Mouse (Mus musculus): ENCODE measurements around the gene Cfap97d1. TPM values are rescaled to one million over a fixed set of nuclear protein-coding genes. Genes with fewer than 3 reads are reported as not detected.

The Cfap97d1 gene
- polyA plus RNA-seq, 2 experiments = not detected

GRCm38 (mm10) chr11:101994100-101994499 lies 10.0 kb downstream of the Cfap97d1 start:
- peak overlapping the region; percentile 40 for H3K9ac ChIP-seq (replicated peaks)
- peak; percentile 73 to 78 (median 74) for DNase-seq (ENCODE audit: low read depth in 3 of 3, low spot score in 3 of 3)
- H3K4me3 ChIP-seq (ENCODE audit: insufficient read depth in 1 of 2, low read depth in 2 of 2, low read length in 2 of 2) = peak overlapping the region in 1 of 2 experiments; percentile 21; a peak in 1 of 4 replicates
- peak; percentile 92 for ATAC-seq (ENCODE audit: insufficient read depth)
- 25% methylated on average over 8 of the region's 8 CpGs for WGBS (ENCODE audit: insufficient replicate concordance)
- H3K9me3 ChIP-seq (ENCODE audit: control insufficient read depth, low read length) = no peaks in the 10 kb centered on the region
- H3K27me3 ChIP-seq (ENCODE audit: control insufficient read depth, insufficient read depth, low read length) = no peaks in the 10 kb centered on the region
- peak overlapping the region; percentile 62 for H3K4me2 ChIP-seq (ENCODE audit: low read depth)
- TF ChIP-seq EP300 (IDR thresholded peaks at IDR 0.05; ENCODE audit: low read depth) (peak; percentile 92), CTCF (IDR thresholded peaks at IDR 0.05; ENCODE audit: low read depth) (no peak)
- H3K36me3 ChIP-seq (replicated peaks; ENCODE audit: control insufficient read depth, insufficient read depth, low read depth) = no peaks in the 10 kb centered on the region
- peaks cover 12 to 23% of the 10 kb centered on the region in 2 experiments for H3K4me1 ChIP-seq (replicated peaks; ENCODE audit: control insufficient read depth in 2 of 2, insufficient read depth in 2 of 2, low read length in 1 of 2)
- H3K27ac ChIP-seq = peak overlapping the region; percentile 74

- H3K27ac ChIP-seq = no peak overlapping the region
- ATAC-seq (ENCODE audit: insufficient read depth) = no peak
- H3K27me3 ChIP-seq (ENCODE audit: control insufficient read depth, insufficient read depth, low read length) = no peaks in the 10 kb centered on the region
- H3K36me3 ChIP-seq (replicated peaks; ENCODE audit: control insufficient read depth, insufficient read depth, low read depth) = no peaks in the 10 kb centered on the region
- no peak for DNase-seq (ENCODE audit: low read depth in 3 of 3, low spot score in 3 of 3)
- no peak overlapping the region for H3K4me3 ChIP-seq (ENCODE audit: insufficient read depth in 1 of 2, low read depth in 2 of 2, low read length in 2 of 2)
- peaks cover 12 to 23% of the 10 kb centered on the region in 2 experiments for H3K4me1 ChIP-seq (replicated peaks; ENCODE audit: control insufficient read depth in 2 of 2, insufficient read depth in 2 of 2, low read length in 1 of 2)
- H3K9me3 ChIP-seq (ENCODE audit: control insufficient read depth, low read length) = no peaks in the 10 kb centered on the region
- H3K4me2 ChIP-seq (ENCODE audit: low read depth) = no peak overlapping the region
- WGBS (ENCODE audit: insufficient replicate concordance) = 80% methylated on average over 7 of the region's 7 CpGs
- TF ChIP-seq EP300 (IDR thresholded peaks at IDR 0.05; ENCODE audit: low read depth) (no peak), CTCF (IDR thresholded peaks at IDR 0.05; ENCODE audit: low read depth) (no peak)
- no peak overlapping the region for H3K9ac ChIP-seq (replicated peaks)
Observed at GRCm38 (mm10) chr11:101995938-101996337, 11.9 kb downstream of the Cfap97d1 start.

GRCm38 (mm10) chr11:101998258-101998657 lies 14.2 kb downstream of the Cfap97d1 start:
- 43% methylated on average over 5 of the region's 5 CpGs for WGBS (ENCODE audit: insufficient replicate concordance)
- ATAC-seq (ENCODE audit: insufficient read depth) = no peak
- Histone ChIP-seq H3K4me3 (ENCODE audit: insufficient read depth in 1 of 2, low read depth in 2 of 2, low read length in 2 of 2) (no peak overlapping the region), H3K36me3 (replicated peaks; ENCODE audit: control insufficient read depth, insufficient read depth, low read depth) (no peaks in the 10 kb centered on the region), H3K9me3 (ENCODE audit: control insufficient read depth, low read length) (no peaks in the 10 kb centered on the region), H3K4me2 (ENCODE audit: low read depth) (no peak overlapping the region), H3K9ac (replicated peaks) (no peak overlapping the region), H3K27ac (no peak overlapping the region), H3K27me3 (ENCODE audit: control insufficient read depth, insufficient read depth, low read length) (no peaks in the 10 kb centered on the region), H3K4me1 (replicated peaks; ENCODE audit: control insufficient read depth in 2 of 2, insufficient read depth in 2 of 2, low read length in 1 of 2) (peaks cover 9 to 17% of the 10 kb centered on the region in 2 experiments)
- no peak for DNase-seq (ENCODE audit: low read depth in 3 of 3, low spot score in 3 of 3)
- TF ChIP-seq CTCF (IDR thresholded peaks at IDR 0.05; ENCODE audit: low read depth) (no peak), EP300 (IDR thresholded peaks at IDR 0.05; ENCODE audit: low read depth) (no peak)

GRCm38 (mm10) chr11:101999466-101999865 lies 15.4 kb downstream of the Cfap97d1 start:
- no peak for ATAC-seq (ENCODE audit: insufficient read depth)
- whole genome bisulfite sequencing (ENCODE audit: insufficient replicate concordance) = 47% methylated on average over 4 of the region's 4 CpGs

GRCm38 (mm10) chr11:102004251-102004650 lies 20.2 kb downstream of the Cfap97d1 start:
- no peak overlapping the region for H3K27ac ChIP-seq
- ATAC-seq (ENCODE audit: insufficient read depth) (no peak), DNase-seq (ENCODE audit: low read depth in 3 of 3, low spot score in 3 of 3) (no peak)
- H3K4me2 ChIP-seq (ENCODE audit: low read depth) = no peak overlapping the region
- no peak overlapping the region for H3K9ac ChIP-seq (replicated peaks)
- no peaks in the 10 kb centered on the region for H3K9me3 ChIP-seq (ENCODE audit: control insufficient read depth, low read length)
- TF ChIP-seq CTCF (IDR thresholded peaks at IDR 0.05; ENCODE audit: low read depth) (peak; percentile 70), EP300 (IDR thresholded peaks at IDR 0.05; ENCODE audit: low read depth) (no peak)
- H3K36me3 ChIP-seq (replicated peaks; ENCODE audit: control insufficient read depth, insufficient read depth, low read depth) = no peaks in the 10 kb centered on the region
- 78% methylated on average over 8 of the region's 8 CpGs for WGBS (ENCODE audit: insufficient replicate concordance)
- H3K27me3 ChIP-seq (ENCODE audit: control insufficient read depth, insufficient read depth, low read length) = no peaks in the 10 kb centered on the region
- H3K4me1 ChIP-seq (replicated peaks; ENCODE audit: control insufficient read depth in 2 of 2, insufficient read depth in 2 of 2, low read length in 1 of 2) = no peaks in the 10 kb centered on the region
- no peak overlapping the region for H3K4me3 ChIP-seq (ENCODE audit: insufficient read depth in 1 of 2, low read depth in 2 of 2, low read length in 2 of 2)

More at GRCm38 (mm10) chr11:101999466-101999865, 15.4 kb downstream of the Cfap97d1 start:
- no peaks in the 10 kb centered on the region for H3K9me3 ChIP-seq (ENCODE audit: control insufficient read depth, low read length)
- no peak overlapping the region for H3K9ac ChIP-seq (replicated peaks)
- peaks cover 0 to 6% of the 10 kb centered on the region in 2 experiments; a peak in 2 of 4 replicates for H3K4me1 ChIP-seq (replicated peaks; ENCODE audit: control insufficient read depth in 2 of 2, insufficient read depth in 2 of 2, low read length in 1 of 2)
- no peak overlapping the region for H3K4me3 ChIP-seq (ENCODE audit: insufficient read depth in 1 of 2, low read depth in 2 of 2, low read length in 2 of 2)
- H3K4me2 ChIP-seq (ENCODE audit: low read depth) = no peak overlapping the region
- H3K27me3 ChIP-seq (ENCODE audit: control insufficient read depth, insufficient read depth, low read length) = no peaks in the 10 kb centered on the region
- H3K36me3 ChIP-seq (replicated peaks; ENCODE audit: control insufficient read depth, insufficient read depth, low read depth) = no peaks in the 10 kb centered on the region
- TF ChIP-seq CTCF (IDR thresholded peaks at IDR 0.05; ENCODE audit: low read depth) = no peak
- TF ChIP-seq EP300 (IDR thresholded peaks at IDR 0.05; ENCODE audit: low read depth) = no peak
- DNase-seq (ENCODE audit: low read depth in 3 of 3, low spot score in 3 of 3) = no peak
- no peak overlapping the region for H3K27ac ChIP-seq
